Mouse (Mus musculus) spleen, adult 2 months (tissue): ENCODE results near the gene Myo18a.

Experiments used
- CTCF ChIP-seq: fragments of 200-500 bp; IDR thresholded peaks from 2 replicates; pipeline ENCODE4 v1.5.1; 2011; ENCODE audit warnings: mild to moderate bottlenecking, inconsistent platforms; ENCODE audit not compliant: insufficient read depth, insufficient read length, insufficient replicate concordance; ENCODE audit errors: extremely low read depth
- POLR2A ChIP-seq: fragments of 200-500 bp; IDR thresholded peaks from 2 replicates; pipeline ENCODE4 v1.6.1; 2011; ENCODE audit warnings: low read depth, low read length, inconsistent platforms

- TF ChIP-seq POLR2A (no peak), CTCF (no peak)
Measured at GRCm38 (mm10) chr11:77890648-77891258, 127.7 kb downstream of the Myo18a start.
